Mouse (Mus musculus): ENCODE data around the gene Tinagl1.

Tinagl1 gene

DNA sequence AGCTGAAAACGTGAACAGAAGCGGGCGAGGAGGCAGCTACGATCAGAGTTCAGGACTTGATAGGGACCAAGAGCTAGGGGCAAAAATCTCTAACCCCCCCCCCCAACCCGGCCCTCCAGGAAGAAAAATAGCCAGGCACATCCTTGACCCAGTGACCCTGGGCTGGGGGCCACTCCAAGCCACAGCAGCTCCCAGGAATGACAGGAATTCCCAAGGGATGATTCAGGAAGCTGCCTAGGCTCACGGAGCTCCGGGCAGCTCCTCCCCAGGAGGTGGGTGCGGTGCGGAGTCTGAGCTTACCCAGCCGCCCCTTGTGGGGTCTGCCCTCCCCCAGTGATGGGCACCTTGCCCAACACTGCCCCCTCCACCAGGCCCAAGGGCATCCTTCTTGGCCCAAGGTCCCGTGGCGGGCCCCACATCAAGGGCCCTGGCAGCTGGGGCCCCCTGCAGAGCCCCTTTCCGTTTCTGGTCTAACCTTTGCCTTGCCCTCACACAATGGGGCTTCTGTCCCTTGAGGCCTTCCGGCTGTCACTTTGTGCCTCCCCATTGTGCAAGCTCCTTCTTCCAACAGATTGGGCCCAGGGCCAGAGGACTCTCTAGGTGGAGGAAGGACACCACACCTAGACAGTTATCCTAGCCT is at the start of gene Tinagl1:
Tinagl1 (minus strand) TSS at position 51 of the 640 bp plus-strand sequence.
- DNase-seq (ENCODE audit: low spot score): no peak

DNA sequence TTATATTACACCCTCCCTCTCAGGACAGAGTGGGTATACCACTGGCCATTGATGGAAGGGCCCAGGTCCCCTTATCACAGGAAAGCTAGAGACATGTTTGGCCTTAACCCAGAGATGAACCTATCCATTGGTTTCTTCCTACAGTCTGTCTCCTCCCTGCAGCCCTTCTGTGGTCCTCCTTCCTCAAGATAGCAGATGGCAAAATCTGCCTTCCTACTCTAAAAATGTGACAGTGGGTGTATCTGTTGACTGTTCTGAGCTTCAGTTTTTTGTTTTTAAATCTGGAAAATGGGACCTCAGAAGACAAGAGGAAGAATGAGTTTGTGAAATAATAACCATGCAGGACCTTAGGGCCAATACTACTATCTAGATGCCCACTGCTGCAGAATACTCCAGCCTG is 49.1 kb upstream of the Tinagl1 start:
- DNase-seq (ENCODE audit: low spot score): no peak

GRCm38 (mm10) chr4:130222179-130222578 is 47.3 kb upstream of the Tinagl1 start, which contains the start of gene Gm853:
Gene Gm853 (minus strand): TSS chr4:130222401.
- no peak for DNase-seq (ENCODE audit: low spot score)

- no peak for DNase-seq (ENCODE audit: low spot score)
Measured at GRCm38 (mm10) chr4:130220176-130220575, 45.3 kb upstream of the Tinagl1 start.

- no peak for DNase-seq (ENCODE audit: low spot score)
Measured at GRCm38 (mm10) chr4:130215392-130215791, 40.5 kb upstream of the Tinagl1 start.

DNA sequence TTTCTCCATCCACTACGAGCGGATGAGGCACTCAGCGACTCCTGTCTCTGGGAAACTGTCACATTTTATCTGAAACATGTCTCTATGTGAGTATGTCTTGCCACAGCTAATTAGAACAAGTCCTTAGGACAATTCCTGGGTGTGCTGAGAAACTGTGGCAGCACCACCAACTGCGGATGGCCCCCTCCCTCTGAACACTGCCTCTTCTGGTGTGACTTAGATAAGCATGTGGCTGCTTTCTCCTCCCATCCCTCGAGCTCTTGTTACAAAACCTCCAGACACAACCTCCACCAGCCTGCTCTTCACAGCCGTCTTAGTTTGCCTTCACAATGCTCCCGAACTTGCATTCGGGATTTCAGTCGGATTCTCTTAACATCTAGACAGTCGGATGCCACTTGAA is 38.9 kb upstream of the Tinagl1 start:
- no peak for DNase-seq (ENCODE audit: low spot score)

GRCm38 (mm10) chr4:130213197-130213596 is 38.3 kb upstream of the Tinagl1 start:
- DNase-seq (ENCODE audit: low spot score): no peak

- no peak for DNase-seq (ENCODE audit: low spot score)
Measured at GRCm38 (mm10) chr4:130212421-130212820, 37.5 kb upstream of the Tinagl1 start.

DNA sequence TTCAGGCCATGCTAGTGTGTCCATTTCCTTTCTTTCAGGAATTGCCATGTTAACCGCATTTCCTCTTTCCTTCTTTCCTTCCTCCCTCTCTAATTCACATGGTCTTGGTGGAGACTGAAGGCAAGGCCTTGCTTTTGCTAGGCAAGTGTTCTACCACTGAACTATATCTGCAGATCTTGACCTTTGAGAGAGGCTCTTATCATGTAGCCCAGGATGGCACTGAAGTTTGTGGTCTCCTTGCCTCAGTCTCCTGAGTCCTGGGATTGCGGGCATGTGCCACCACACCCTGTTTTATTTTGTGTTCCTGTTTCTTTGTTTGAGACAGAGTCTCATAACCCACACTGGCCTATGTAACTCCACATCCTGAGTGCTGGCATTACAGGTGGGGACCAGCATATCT is 36.9 kb upstream of the Tinagl1 start:
- DNase-seq (ENCODE audit: low spot score): no peak

- DNase-seq (ENCODE audit: low spot score): peak; percentile 76
Measured at GRCm38 (mm10) chr4:130198694-130199670, 24.1 kb upstream of the Tinagl1 start.

- no peak for DNase-seq (ENCODE audit: low spot score)
Measured at GRCm38 (mm10) chr4:130196542-130196941, 21.6 kb upstream of the Tinagl1 start.

DNA sequence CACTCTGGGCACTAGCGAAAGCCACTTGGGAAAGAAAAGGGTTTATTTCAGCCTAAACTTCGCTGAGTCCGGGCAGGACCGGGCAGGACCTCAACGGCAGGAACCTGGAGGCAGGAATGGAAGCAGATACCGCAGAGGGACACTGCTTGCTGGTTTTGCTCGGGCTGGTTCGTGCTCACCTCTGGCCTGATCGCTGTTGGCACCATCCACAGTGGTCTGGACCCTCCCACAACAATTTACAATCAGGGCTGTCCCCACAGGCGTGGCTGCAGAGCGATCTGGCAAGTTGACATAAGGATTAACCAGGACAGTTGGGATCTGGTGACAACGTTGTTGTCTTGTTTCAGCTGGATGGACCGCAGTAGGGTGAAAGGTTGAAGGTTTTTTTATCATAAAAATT is 21.0 kb upstream of the Tinagl1 start:
- no peak for DNase-seq (ENCODE audit: low spot score)

DNA sequence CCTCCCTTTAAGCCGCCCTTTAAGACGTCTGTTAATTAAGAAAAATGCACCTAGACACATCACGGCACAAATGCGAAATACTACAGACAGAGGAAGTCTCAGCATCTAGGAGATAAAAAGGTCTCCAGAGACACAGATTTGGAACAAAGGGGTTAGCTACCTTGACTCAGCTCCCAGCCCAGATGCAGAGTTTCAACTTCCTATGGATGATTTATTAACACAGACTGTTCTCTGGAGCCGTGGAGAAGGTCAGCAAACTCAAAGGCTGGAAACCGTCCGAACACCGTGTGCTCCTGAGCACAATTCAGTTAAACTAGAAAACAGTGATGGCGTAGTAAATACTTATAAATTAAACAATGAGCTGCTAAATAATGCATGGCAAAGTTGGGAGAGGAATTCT is 17.3 kb upstream of the Tinagl1 start:
- no peak for DNase-seq (ENCODE audit: low spot score)

- DNase-seq (ENCODE audit: low spot score): no peak
Measured at GRCm38 (mm10) chr4:130189606-130190005, 14.7 kb upstream of the Tinagl1 start.

GRCm38 (mm10) chr4:130188806-130189297 is 13.9 kb upstream of the Tinagl1 start:
- DNase-seq (ENCODE audit: low spot score): peak; percentile 79

DNA sequence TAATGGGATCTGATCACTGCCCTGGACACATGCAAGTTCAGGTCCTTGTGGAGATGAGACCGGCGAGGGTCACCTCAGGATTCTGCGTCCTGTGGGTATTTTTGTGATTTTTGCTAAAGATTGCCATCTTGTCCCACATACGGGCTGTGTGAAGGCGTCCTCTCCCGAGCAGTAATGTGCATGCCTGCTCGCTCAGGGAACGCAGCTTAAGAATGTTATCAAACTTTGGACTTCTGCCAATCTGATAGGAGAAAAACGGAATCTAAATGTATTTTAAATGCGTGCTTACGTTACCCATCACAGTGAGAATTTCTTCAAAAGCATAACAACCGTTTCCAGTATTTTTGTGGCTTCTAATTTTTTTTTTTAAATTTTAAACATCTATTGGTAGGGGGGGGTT is 12.0 kb upstream of the Tinagl1 start:
- no peak for DNase-seq (ENCODE audit: low spot score)

GRCm38 (mm10) chr4:130186450-130186849 is 11.5 kb upstream of the Tinagl1 start:
- DNase-seq (ENCODE audit: low spot score): no peak

GRCm38 (mm10) chr4:130183879-130184278 is 9.0 kb upstream of the Tinagl1 start:
- no peak for DNase-seq (ENCODE audit: low spot score)

GRCm38 (mm10) chr4:130183023-130183422 is 8.1 kb upstream of the Tinagl1 start:
- no peak for DNase-seq (ENCODE audit: low spot score)

DNA sequence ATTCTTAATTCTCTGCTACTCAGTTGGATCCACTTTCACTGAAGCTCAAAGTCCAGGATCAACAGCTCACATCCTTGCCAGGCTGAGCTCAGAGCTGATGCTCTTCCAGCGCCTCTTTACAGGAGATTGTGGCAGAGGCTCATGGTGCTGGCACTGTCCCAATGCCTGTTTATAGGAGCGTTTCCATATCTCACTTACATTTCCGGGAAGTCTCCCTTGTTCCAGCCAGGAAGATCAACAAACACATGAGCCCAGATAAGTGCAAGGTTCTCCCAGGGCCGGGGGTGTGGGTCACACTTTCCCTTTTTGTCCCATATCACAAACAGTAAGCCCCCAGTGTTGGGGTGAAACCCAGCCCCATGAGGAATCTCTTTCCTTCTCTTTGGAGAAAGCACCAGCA is 7.0 kb upstream of the Tinagl1 start:
- no peak for DNase-seq (ENCODE audit: low spot score)

- DNase-seq (ENCODE audit: low spot score): no peak
Measured at GRCm38 (mm10) chr4:130180909-130181602, 6.1 kb upstream of the Tinagl1 start.

GRCm38 (mm10) chr4:130179876-130180275 is 5.0 kb upstream of the Tinagl1 start:
- peak; percentile 70 for DNase-seq (ENCODE audit: low spot score)
